Mouse (Mus musculus) layer of hippocampus, postnatal 36 days (tissue): Measurements from ENCODE around the gene Mrpl40. TPM values are rescaled to one million over a fixed set of nuclear protein-coding genes. Genes with fewer than 3 reads are reported as not detected.
"Not testable (repeated sequence)": the region's sequence is repeated elsewhere in the genome, so short reads cannot be mapped to it uniquely, and the experiment has no call there.

Source experiments
- DNase-seq, 2 experiments: peaks; one replicate each; pipeline ENCODE4 v3.0.0; 2022
- total RNA-seq, 2 experiments: library from RNA; stranded (reverse); gene quantifications; 2 replicates each; pipeline ENCODE4 v1.2.3; 2021

Mrpl40 gene
- 10 to 100 TPM; 31.8 to 32.3 TPM for total RNA-seq

GRCm38 (mm10) chr16:18876442-18877308 is at the start of gene Mrpl40, which contains the start of gene Hira:
TSS of gene Mrpl40 (minus strand) at chr16:18876862.
TSS of gene Hira (plus strand) at chr16:18877037.
- DNase-seq = peak; percentile 96

- no peak for DNase-seq
Measured at GRCm38 (mm10) chr16:18921771-18922170, 45.1 kb upstream of the Mrpl40 start.

- DNase-seq = no peak
Measured at GRCm38 (mm10) chr16:18916064-18916463, 39.4 kb upstream of the Mrpl40 start.

GRCm38 (mm10) chr16:18905648-18906047 is 29.0 kb upstream of the Mrpl40 start:
- DNase-seq = no peak

DNA sequence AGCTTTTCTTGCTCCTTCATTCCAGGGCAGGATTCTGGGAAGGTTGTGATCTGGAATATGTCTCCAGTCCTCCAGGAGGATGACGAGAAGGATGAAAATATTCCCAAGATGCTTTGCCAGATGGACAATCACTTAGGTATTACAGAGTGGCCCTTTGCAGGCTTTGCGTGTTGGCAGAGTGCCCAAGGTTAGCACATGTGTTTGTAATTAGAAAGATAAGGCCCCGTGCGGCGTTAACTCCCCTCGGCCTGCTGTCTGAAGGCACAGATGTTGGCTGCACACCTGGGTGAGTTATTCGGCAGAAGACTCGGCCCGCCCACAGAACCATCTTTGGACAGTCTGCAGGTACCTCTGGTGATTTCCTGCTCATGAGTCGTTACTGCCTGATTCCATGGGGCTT is 19.8 kb upstream of the Mrpl40 start:
- no peak for DNase-seq

DNA sequence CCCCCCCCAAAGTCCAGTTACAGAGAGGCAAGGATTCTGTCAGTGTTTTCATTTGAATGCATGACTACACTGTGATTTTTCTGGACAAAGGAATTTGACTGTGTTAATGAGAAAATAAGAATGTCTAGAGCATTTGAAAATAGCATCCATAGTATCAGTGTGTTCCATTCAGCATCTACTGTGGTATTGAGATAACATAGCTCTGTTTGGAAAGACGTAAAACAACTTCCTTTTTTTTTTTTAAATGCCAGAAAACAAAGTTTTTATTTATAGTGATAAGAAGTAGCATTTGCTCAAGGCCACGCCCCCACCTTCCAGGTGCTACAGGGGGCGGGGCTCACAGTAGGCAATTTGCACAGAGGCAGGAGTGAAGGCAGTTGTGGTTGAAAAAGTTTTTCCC is 18.6 kb upstream of the Mrpl40 start:
- no peak for DNase-seq

DNA sequence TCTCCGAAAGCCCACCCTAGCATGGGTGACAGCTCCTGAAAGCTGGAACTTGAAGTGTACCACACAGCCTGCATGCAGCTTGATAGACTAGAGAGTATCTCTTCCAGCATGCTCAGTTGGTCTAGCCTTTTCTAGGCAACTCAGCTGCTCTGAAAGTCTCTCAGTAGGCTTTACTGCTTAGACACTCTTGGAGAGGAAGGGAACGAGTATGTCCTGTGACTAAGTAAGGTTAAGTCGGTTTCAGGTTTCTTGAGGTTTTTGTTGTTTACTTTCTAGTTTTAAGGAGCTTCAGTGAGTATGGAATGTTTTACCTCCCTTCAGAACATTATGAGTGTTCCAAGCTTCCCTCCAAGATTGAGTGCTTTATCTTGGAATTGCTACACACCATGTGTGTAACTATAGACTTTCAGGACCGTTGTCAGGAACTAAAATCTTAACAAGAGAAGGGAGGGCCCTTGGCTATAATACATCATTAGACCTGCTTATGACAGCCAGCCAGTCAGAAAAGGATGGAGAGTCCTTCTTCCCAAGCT is 17.2 kb upstream of the Mrpl40 start:
- DNase-seq = no peak

GRCm38 (mm10) chr16:18884044-18884443 is 7.4 kb upstream of the Mrpl40 start:
- DNase-seq = no peak

- DNase-seq = peak in 1 of 2 experiments; percentile 10
Measured at GRCm38 (mm10) chr16:18878091-18878720, 1.5 kb upstream of the Mrpl40 start.

DNA sequence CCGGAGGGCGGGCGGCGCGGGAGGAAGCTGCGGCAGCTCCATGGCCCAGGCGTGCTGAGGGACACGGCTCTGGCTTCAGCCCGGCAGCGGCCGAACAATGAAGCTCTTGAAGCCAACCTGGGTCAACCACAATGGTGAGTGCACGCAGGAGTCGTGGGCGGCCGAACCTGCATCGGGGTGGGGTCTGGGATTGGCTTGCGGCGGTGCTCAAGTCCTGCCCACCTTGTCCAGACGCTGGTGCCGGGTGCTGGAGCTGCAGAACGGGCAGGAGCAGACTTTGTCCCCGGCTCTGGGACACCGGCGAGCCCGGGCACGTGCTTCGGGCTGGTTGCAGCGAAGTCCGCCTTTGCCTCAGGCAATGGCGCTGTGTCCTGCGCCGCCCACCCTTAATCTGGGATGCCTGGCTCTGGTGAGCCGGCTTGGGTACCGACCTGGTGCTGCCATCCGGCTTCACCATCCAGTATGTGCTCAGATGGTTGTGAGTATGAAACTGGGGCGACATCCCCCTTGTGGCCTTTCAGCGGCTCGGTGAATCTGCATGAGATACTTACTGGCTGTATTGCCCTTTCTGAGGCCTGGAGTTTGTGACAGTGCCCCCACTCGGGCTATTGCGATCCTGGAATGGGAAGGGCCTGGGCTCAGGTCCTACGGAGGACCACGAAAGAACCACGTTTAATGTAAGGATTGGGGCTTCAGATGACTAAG is 876 bp upstream of the Mrpl40 start:
- DNase-seq = peak; percentile 50 to 58

GRCm38 (mm10) chr16:18876091-18876441 is 596 bp downstream of the Mrpl40 start:
- no peak for DNase-seq

DNA sequence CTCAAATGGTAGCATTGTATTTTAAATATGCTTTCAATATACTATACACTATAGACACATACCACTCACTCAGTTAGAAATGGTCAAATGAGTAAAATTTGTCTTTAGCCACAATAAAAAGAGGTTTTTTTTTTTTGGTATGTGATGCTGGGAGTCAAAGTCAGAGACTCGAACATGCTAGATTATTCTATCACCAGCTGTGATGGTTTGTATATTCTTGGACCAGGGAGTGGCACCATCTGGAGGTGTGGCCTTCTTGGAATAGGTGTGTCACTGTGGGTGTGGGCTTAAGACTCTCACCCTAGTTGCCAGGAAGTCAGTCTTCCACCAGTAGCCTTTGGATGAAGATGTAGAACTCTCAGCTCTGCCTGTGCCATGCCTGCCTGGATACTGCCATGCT is 6.2 kb downstream of the Mrpl40 start:
- not testable (repeated sequence) for DNase-seq

GRCm38 (mm10) chr16:18860186-18860585 is 16.5 kb downstream of the Mrpl40 start:
- no peak for DNase-seq

- DNase-seq = no peak
Measured at GRCm38 (mm10) chr16:18858551-18858950, 18.1 kb downstream of the Mrpl40 start.

GRCm38 (mm10) chr16:18849521-18850190 is 27.0 kb downstream of the Mrpl40 start:
- not testable (repeated sequence) for DNase-seq

- no peak for DNase-seq
Measured at GRCm38 (mm10) chr16:18846301-18846820, 30.3 kb downstream of the Mrpl40 start.

GRCm38 (mm10) chr16:18838346-18838745 is 38.3 kb downstream of the Mrpl40 start:
- no peak for DNase-seq

GRCm38 (mm10) chr16:18836468-18837208 is 40.0 kb downstream of the Mrpl40 start, which contains the start of the genes 2510002D24Rik and Gm28539:
TSS of gene 2510002D24Rik (plus strand) at chr16:18836578.
TSS of gene Gm28539 (plus strand) at chr16:18836584.
- DNase-seq = peak; percentile 89 to 90

DNA sequence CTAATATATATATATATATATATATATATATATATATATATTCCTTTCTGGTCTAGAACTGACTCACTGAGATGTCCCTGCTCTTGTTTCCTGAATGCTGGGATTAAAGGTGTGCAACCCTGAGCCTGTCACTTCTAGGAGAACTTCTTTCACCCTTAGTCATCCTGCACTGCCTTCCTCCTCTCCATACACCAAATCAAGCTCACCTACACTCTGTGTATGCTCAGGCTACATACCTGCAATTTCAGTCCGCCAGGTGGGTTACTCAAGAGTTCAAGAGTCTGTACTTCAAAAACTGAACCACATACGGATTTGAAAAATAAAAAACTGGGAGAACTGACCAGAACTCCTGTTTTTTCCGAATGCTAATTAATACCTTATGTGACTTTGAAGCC is 40.6 kb downstream of the Mrpl40 start:
- DNase-seq = no peak

DNA sequence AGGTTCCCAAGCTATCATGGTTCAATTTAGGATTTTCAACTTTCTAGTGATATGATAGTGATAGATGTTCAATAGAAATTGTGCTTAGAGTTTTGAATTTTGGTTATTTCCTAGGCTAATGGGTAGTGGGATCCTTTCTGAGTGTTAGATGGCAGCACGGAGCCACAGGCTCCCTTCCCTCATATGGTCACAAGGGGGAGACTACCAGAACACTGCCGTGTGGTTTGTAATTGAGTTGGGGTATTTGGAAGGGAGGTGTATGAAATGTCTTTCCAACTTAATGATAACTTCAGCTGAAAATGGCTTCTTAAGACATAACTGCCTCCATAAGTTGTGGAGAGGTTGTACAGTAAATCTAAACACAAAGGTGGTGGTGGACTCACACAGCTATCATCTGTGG is 43.2 kb downstream of the Mrpl40 start:
- no peak for DNase-seq

DNA sequence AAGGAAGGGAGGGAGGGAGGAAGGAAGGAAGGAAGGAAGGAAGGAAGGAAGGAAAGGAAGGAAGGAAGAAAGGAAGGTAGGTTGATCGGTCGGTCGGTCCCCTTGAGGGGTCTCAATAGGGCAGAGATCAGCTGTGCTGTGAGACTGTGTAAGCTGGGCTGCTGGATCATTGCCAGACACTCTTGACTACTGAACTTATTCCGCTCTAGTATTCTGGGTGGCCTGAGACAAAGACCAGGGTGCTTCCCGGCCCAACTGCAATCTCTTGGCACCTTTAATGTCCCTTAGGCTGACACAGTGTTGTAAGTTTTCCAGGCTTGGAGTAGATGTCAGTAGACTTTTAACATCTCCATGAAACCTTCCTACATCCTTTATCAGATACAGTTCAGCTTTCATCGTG is 47.6 kb downstream of the Mrpl40 start:
- DNase-seq = no peak
